ENCODE assay signal across 9 mouse cellular contexts in genomic region chrX:58019257-58019953, GRCm38 (mm10). TPM values are rescaled to one million over a fixed set of nuclear protein-coding genes. Genes with fewer than 3 reads are reported as not detected.
DNase-seq lines count a peak whose midpoint lies in the region; ATAC-seq and TF ChIP-seq lines count a peak whose summit lies in the region.
"Had no signal": no experiment of that assay in that cellular context is flagged by ENCODE, and none has a peak within 500 bp of the region (broad histone marks: within the 10 kb centered on the region; RNA-seq: fewer than 3 reads in every experiment).

No protein-coding gene starts in this region.

- no peaks in the 10 kb centered on the region for H3K4me1 ChIP-seq in intestine, embryonic 15.5 days (replicated peaks)
- no peaks in the 10 kb centered on the region for H3K4me1 ChIP-seq in intestine, postnatal 0 days (replicated peaks; ENCODE audit: control insufficient read depth, insufficient read depth, low read length)
- H3K4me1 ChIP-seq in embryonic facial prominence, embryonic 10.5 days = no peaks in the 10 kb centered on the region
- 0 out of 2 replicates have a peak, but pooled peaks cover 3% of the 10 kb centered on the region for H3K4me1 ChIP-seq in forebrain, embryonic 16.5 days (replicated peaks; ENCODE audit: control insufficient read depth, insufficient read depth, low read length)
- no peaks in the 10 kb centered on the region; the same call in 1 of the 2 replicates for H3K4me1 ChIP-seq in midbrain, embryonic 16.5 days (ENCODE audit: control insufficient read depth, insufficient read depth, low read length)

- no peak for ATAC-seq in intestine, embryonic 15.5 days
- ATAC-seq in intestine, postnatal 0 days = no peak
- ATAC-seq in forebrain, embryonic 16.5 days = peak; percentile 81
- ATAC-seq in midbrain, embryonic 16.5 days = peak; percentile 69
- ATAC-seq in megakaryocyte-erythroid progenitor cell, adult 5-6 weeks (replicated peaks; ENCODE audit: low FRiP score, low TSS enrichment, poor library complexity, severe bottlenecking) = no peak
- ATAC-seq: Patski had no signal

- no peak for TF ChIP-seq CTCF in intestine, postnatal 0 days (IDR thresholded peaks at IDR 0.05; ENCODE audit: low read depth)

- no peaks in the 10 kb centered on the region for H3K9me3 ChIP-seq in intestine, embryonic 15.5 days
- no peaks in the 10 kb centered on the region for H3K9me3 ChIP-seq in intestine, postnatal 0 days (ENCODE audit: control insufficient read depth)
- no peaks in the 10 kb centered on the region for H3K9me3 ChIP-seq in embryonic facial prominence, embryonic 10.5 days
- H3K9me3 ChIP-seq in forebrain, embryonic 16.5 days (ENCODE audit: control insufficient read depth, low read length) = no peaks in the 10 kb centered on the region
- H3K9me3 ChIP-seq in midbrain, embryonic 16.5 days (replicated peaks; ENCODE audit: control insufficient read depth, low read length, poor library complexity, severe bottlenecking) = no peaks in the 10 kb centered on the region

- no peak overlapping the region for H3K9ac ChIP-seq in intestine, embryonic 15.5 days
- H3K9ac ChIP-seq in intestine, postnatal 0 days (ENCODE audit: low read depth, low read length) = no peak overlapping the region
- peak overlapping the region; percentile 26; the same call in 1 of the 2 replicates for H3K9ac ChIP-seq in forebrain, embryonic 16.5 days (replicated peaks; ENCODE audit: low read depth, low read length)
- 0 out of 2 replicates have a peak overlapping the region, but pooled peaks have one; percentile 4 for H3K9ac ChIP-seq in midbrain, embryonic 16.5 days (ENCODE audit: low read depth, low read length)

- peak; percentile 38 for DNase-seq in embryonic facial prominence, embryonic 10.5 days (ENCODE audit: low spot score)
- no peak for DNase-seq in MN1 (ENCODE audit: low spot score)
- no peak for DNase-seq in urinary bladder, adult 18-20 months (ENCODE audit: low spot score in 2 of 2)

- H3K36me3 ChIP-seq in intestine, embryonic 15.5 days = no peaks in the 10 kb centered on the region
- H3K36me3 ChIP-seq in intestine, postnatal 0 days (ENCODE audit: control insufficient read depth, insufficient read depth) = no peaks in the 10 kb centered on the region
- no peaks in the 10 kb centered on the region for H3K36me3 ChIP-seq in embryonic facial prominence, embryonic 10.5 days (replicated peaks)
- H3K36me3 ChIP-seq in forebrain, embryonic 16.5 days (ENCODE audit: control insufficient read depth, insufficient read depth) = no peaks in the 10 kb centered on the region
- no peaks in the 10 kb centered on the region for H3K36me3 ChIP-seq in midbrain, embryonic 16.5 days (ENCODE audit: control insufficient read depth, insufficient read depth, low read length)

- peak overlapping the region; percentile 18; the same call in 1 of the 2 replicates for H3K4me2 ChIP-seq in intestine, embryonic 15.5 days (replicated peaks)
- no peak overlapping the region for H3K4me2 ChIP-seq in intestine, postnatal 0 days (replicated peaks; ENCODE audit: low read depth)
- peak overlapping the region; percentile 32 for H3K4me2 ChIP-seq in forebrain, embryonic 16.5 days (ENCODE audit: low read length)
- peak overlapping the region; percentile 48 for H3K4me2 ChIP-seq in midbrain, embryonic 16.5 days (ENCODE audit: low read length)

- WGBS in intestine, embryonic 15.5 days = 20% methylated on average over 30 of the region's 33 CpGs
- 23% methylated on average over 32 of the region's 33 CpGs for WGBS in intestine, postnatal 0 days
- WGBS in embryonic facial prominence, embryonic 10.5 days = 17% methylated on average over 33 of the region's 33 CpGs
- 18% methylated on average over 32 of the region's 33 CpGs for WGBS in forebrain, embryonic 16.5 days
- WGBS in midbrain, embryonic 16.5 days = 20% methylated on average over 30 of the region's 33 CpGs

- no peak overlapping the region for H3K4me3 ChIP-seq in intestine, embryonic 15.5 days (replicated peaks)
- no peak overlapping the region for H3K4me3 ChIP-seq in intestine, postnatal 0 days (ENCODE audit: low read depth, low read length)
- peak overlapping the region; percentile 33 for H3K4me3 ChIP-seq in embryonic facial prominence, embryonic 10.5 days
- peak overlapping the region; percentile 28 for H3K4me3 ChIP-seq in forebrain, embryonic 16.5 days (replicated peaks; ENCODE audit: low read length)
- peak overlapping the region; percentile 24 for H3K4me3 ChIP-seq in midbrain, embryonic 16.5 days (ENCODE audit: low read depth, low read length)

- no peak overlapping the region for H3K27ac ChIP-seq in intestine, embryonic 15.5 days
- no peak overlapping the region for H3K27ac ChIP-seq in intestine, postnatal 0 days (ENCODE audit: low read depth, low read length)
- H3K27ac ChIP-seq in embryonic facial prominence, embryonic 10.5 days (replicated peaks) = no peak overlapping the region; the same call in 1 of the 2 replicates
- no peak overlapping the region; the same call in 1 of the 2 replicates for H3K27ac ChIP-seq in forebrain, embryonic 16.5 days (ENCODE audit: low read length)
- peak overlapping the region; percentile 66 for H3K27ac ChIP-seq in midbrain, embryonic 16.5 days (ENCODE audit: low read length)

- H3K27me3 ChIP-seq in intestine, embryonic 15.5 days (replicated peaks) = peaks cover 49% of the 10 kb centered on the region
- peaks cover 38% of the 10 kb centered on the region for H3K27me3 ChIP-seq in intestine, postnatal 0 days (replicated peaks; ENCODE audit: control insufficient read depth, insufficient read depth, low read length)
- H3K27me3 ChIP-seq in embryonic facial prominence, embryonic 10.5 days (replicated peaks; ENCODE audit: low read depth, poor library complexity, severe bottlenecking) = peaks cover 98% of the 10 kb centered on the region
- H3K27me3 ChIP-seq in forebrain, embryonic 16.5 days (replicated peaks; ENCODE audit: control insufficient read depth, insufficient read depth, low read length) = peaks cover 9% of the 10 kb centered on the region; the same call in 1 of the 2 replicates
- H3K27me3 ChIP-seq in midbrain, embryonic 16.5 days (ENCODE audit: control insufficient read depth, insufficient read depth, low read depth, low read length) = peaks cover 2% of the 10 kb centered on the region; the same call in 1 of the 2 replicates

RNA-seq across cellular contexts. Expression of gene Zic3, which starts 3.1 kb away (rescaled TPM):
- not detected in 2 replicates for polyA plus RNA-seq in intestine, embryonic 15.5 days (2015; fragmentation: Nextera tagmentation; extraction: Ambion mirVana)
- not detected in 2 replicates for polyA plus RNA-seq in intestine, postnatal 0 days (2015; fragmentation: Nextera tagmentation; extraction: Ambion mirVana)
- 5.4 and 5.9 TPM in 2 replicates for polyA plus RNA-seq in embryonic facial prominence, embryonic 10.5 days (2016; fragmentation: Nextera tagmentation; extraction: Ambion mirVana)
- 10.9 and 13.8 TPM in 2 replicates for polyA plus RNA-seq in forebrain, embryonic 16.5 days (2015; fragmentation: Nextera tagmentation; extraction: Ambion mirVana)
- polyA plus RNA-seq in midbrain, embryonic 16.5 days (2015; fragmentation: Nextera tagmentation; extraction: Ambion mirVana) = 15.7 and 27.5 TPM in 2 replicates
- not detected in 2 replicates for total RNA-seq in megakaryocyte-erythroid progenitor cell, adult 5-6 weeks (2014; fragmentation: Nextera tagmentation)
- not detected in 2 replicates for total RNA-seq in megakaryocyte-erythroid progenitor cell, adult 5-6 weeks (2017)
- polyA plus RNA-seq: Patski had no signal

Comparison
In these comparisons a context has a peak if more than half of its experiments do, and no peak if none do; other contexts are left out.
1. ATAC-seq: peak in forebrain, embryonic 16.5 days (single experiment) and midbrain, embryonic 16.5 days (single experiment); none in intestine, embryonic 15.5 days (single experiment), intestine, postnatal 0 days (single experiment) and megakaryocyte-erythroid progenitor cell, adult 5-6 weeks (single experiment).
2. H3K4me3 ChIP-seq: peak in embryonic facial prominence, embryonic 10.5 days (single experiment), forebrain, embryonic 16.5 days (single experiment) and midbrain, embryonic 16.5 days (single experiment); none in intestine, embryonic 15.5 days (single experiment) and intestine, postnatal 0 days (single experiment).
3. H3K9ac ChIP-seq: peak in forebrain, embryonic 16.5 days (single experiment) and midbrain, embryonic 16.5 days (single experiment); none in intestine, embryonic 15.5 days (single experiment) and intestine, postnatal 0 days (single experiment).